Mouse (Mus musculus): ENCODE measurements around the gene Rpl41. TPM values are rescaled to one million over a fixed set of nuclear protein-coding genes. Genes with fewer than 3 reads are reported as not detected.
"Not testable (repeated sequence)": the region's sequence is repeated elsewhere in the genome, so short reads cannot be mapped to it uniquely, and the experiment has no call there.

Gene Rpl41
- total RNA-seq, 2 experiments from 2014 or later, result 2,845 to 2,862 TPM

DNA sequence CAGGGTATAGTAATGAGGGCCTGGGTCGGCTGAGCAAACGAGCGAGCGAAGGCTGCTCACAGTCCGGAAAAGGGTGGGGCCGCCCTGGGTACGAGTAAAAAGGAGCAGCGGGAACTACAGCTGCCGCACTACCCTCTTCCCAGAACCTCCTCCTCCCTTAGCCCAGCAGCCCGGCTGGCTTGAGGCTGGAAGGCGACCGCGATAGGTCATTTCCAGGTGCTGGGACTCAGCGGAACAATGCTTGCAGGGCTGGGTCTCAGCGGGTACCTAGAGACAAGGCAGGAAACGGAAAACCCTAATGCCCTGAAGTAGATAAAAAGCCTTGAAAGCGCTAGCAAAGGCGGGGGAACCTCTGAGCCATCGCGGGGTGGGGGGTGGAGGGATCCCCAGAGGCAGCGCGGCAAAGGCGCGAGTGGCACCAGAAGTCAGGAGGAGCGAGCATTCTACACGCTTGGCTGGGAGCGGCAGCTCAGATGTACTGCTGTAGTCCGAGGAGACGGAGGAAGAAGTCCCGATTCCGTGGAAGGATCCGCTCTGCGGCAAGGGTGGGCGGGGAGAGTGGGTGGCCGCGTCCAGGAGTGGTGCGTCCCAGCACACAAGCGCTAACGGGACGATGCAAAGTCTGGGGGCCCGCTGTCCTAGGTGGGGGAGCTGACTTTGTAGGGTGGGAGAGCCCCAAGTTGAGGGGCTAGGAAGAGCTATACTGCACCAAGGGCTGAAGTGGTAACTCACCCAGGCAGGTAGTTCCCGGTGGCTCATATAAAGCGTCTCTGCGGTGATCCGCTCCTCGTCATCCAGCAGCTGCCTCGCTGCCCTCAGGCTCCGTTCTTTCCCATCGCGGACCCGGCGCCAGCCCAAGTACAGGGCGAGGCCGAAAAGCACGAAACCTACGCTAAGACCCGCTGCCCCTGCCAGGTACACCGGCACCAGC is 24.1 kb downstream of the Rpl41 start:
- DNase-seq, result peak; percentile 52 to 71

GRCm38 (mm10) chr10:128524111-128524731 is 24.9 kb downstream of the Rpl41 start:
- DNase-seq, result no peak

GRCm38 (mm10) chr10:128522351-128522750 is 26.8 kb downstream of the Rpl41 start:
- DNase-seq, result no peak

GRCm38 (mm10) chr10:128520591-128520990 is 28.5 kb downstream of the Rpl41 start:
- no peak for DNase-seq

GRCm38 (mm10) chr10:128518833-128519232 is 30.3 kb downstream of the Rpl41 start:
- peak; percentile 55 to 70 for DNase-seq

DNA sequence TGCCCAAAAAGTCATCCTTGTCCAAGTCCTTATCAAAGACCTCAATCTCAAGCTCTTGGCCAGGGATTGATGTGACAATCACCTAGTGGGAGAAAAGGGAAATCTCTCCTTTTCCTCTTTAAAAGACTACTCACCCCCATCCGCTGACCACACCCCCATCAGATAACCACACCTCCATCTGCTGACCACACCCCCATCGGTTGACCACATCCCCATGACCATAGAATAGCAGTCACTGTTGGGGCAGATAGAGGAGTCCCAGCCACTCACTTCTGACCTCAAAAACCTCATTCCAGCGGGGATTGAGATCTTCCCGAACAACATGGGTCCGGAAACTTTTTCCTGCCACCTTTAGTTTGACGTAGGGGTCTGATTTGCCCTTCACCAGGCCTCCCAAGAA is 32.4 kb downstream of the Rpl41 start:
- DNase-seq, result no peak

- DNase-seq, result no peak
Observed at GRCm38 (mm10) chr10:128516029-128516428, 33.1 kb downstream of the Rpl41 start.

DNA sequence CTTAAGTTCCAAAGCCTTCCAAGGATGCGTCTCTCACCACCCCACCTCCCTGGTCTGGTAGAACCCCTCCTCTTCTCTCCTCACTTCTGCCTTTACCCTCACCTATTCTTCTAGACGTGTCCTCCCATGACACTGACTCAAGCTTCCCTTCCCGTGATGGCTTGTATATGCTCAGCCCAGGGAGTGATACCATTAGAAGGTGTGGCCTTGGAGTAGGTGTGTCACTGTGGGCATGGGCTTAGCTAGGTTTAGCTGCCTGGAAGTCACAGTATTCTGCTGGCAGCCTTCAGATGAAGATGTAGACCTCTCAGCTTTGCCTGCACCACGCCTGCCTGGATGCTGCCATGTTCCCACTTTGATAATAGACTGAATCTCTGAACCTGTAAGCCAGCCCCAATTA is 34.1 kb downstream of the Rpl41 start:
- no peak for DNase-seq

DNA sequence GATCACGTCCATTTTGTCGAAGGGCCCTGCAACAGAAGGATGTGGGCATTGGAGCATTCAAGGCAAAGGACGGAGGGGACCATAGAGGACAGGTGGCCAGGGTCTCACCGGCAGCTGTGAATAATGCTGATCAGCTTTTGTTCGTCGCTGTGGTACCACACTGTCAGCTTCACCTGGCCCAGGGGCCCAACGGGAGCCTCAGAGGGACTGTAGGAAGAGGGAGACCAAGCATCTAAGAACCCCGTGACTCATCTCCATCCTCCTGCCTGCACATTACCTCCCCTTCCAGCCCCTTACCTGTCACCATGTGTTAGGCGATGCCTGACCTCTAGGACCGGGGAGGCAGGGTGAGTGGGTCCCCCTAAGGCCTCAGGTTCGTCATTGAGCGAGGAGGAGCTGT is 37.3 kb downstream of the Rpl41 start:
- DNase-seq, result no peak

DNA sequence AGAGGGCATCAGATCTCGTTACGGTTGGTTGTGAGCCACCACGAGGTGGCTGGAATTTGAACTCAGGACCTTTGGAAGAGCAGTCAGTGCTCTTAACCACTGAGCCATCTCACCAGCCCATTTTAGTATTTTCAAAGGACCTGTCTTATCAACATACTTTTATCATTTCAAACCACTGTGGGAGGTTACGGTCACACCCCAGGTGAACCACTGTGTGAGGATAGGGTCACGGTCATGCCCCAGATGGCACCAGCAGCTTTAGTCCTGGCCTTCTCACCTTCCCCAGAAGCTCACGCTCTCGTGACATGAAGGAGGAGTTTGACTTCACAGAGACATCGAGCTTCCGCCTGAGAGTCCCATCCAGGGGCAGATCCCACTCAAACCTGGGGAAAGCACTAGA is 37.9 kb downstream of the Rpl41 start:
- no peak for DNase-seq

DNA sequence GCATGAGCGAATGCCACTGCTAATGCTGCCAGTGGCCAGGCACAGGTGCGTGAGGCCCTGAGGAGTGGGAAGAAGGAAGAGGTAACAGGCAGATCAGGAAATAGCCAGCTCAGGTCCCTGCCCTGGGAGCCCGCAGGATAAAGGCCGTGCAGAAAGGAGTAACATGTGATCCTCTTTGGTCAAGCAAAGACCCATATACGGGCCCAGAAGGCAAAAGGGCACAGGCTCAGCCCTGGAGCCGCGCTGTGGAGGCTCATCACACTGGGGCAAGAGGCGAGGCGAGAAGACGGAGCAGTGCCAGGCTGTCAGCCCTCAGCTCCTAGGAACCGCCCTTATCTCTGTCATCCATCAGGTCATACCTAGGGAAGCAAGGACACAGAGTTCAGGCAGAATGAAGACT is 38.8 kb downstream of the Rpl41 start:
- no peak for DNase-seq

GRCm38 (mm10) chr10:128509831-128510230 is 39.3 kb downstream of the Rpl41 start:
- no peak for DNase-seq

GRCm38 (mm10) chr10:128509203-128509602 is 39.9 kb downstream of the Rpl41 start:
- DNase-seq, result no peak

DNA sequence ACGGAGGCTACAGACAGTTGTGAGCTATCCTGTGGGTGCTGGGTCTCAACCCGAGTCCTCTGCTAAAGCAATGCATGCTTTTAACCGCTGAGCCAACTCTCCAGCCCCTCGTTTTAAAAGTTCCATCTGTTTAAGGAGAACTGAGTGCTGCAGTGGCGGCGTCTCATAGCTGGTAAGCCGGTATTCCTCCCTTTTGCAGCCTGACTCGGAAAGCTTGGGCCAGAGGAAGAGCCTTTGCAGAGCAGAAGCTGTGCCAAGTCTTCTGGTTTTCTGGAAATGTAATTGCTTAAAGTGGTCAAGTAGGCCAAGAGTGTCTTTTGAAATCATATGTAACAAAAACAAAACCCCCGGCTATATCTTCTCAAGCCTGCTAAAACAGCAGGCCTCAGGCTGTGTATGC is 40.8 kb downstream of the Rpl41 start:
- no peak for DNase-seq

DNA sequence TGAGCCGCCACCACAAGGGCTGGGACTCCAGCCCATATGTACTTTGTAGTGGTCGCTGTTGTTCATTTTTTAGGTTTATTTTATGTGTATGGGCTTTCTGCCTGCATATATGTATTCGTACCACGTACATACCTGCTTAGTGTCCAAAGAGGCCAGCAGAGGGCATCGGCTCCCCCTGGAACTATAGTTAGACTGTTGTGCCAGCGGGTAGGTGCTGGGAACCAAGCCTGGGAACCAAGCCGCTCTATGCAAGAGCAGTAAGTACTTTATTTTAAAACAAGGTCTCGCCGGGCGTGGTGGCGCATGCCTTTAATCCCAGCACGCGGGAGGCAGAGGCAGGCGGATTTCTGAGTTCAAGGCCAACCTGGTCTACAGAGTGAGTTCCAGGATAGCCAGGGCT is 43.1 kb downstream of the Rpl41 start:
- DNase-seq, result no peak

- DNase-seq, result not testable (repeated sequence)
Observed at GRCm38 (mm10) chr10:128505371-128505667, 43.8 kb downstream of the Rpl41 start.

GRCm38 (mm10) chr10:128504641-128505370 is 44.3 kb downstream of the Rpl41 start:
- no peak for DNase-seq

GRCm38 (mm10) chr10:128504012-128504411 is 45.1 kb downstream of the Rpl41 start:
- DNase-seq, result no peak

DNA sequence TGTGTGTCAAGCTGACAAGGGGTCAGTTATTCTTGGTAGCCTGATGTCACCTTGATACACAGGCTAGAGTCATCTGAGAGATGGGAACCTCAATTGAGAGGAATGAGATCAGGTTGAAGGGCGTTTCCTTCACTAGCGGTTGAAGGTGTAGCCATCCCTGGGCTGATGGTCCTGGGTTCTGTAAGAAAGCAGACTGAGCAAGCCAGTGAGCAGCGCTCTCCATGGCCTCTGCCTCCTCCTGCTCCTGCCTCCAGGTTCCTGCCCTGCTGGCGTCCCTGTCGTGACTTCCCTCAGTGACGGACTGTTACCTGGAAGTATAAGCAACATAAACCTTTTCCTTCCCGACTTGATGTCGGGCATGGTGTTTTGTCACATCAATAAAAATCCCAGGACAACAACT is 45.6 kb downstream of the Rpl41 start:
- no peak for DNase-seq

DNA sequence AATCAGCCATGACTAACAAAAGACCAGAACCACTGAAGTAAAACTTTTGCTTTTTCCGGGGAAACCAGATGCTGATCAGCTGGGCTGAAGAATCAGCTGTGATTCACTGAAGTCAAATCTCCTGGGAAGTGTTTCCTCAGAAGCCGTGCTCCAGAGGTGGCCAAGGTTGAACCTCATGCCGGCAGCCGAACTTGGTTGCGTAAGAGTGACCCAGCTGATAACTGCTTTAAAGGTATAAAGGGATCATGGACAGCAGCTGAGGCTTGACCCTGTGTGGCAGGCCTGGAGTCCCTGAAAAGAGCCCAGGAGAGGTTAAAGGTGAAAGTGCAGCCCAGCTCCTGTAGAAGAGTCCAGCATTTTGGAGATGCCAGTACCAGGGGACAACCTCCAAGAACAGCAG is 46.8 kb downstream of the Rpl41 start:
- peak; percentile 65 to 70 for DNase-seq

DNA sequence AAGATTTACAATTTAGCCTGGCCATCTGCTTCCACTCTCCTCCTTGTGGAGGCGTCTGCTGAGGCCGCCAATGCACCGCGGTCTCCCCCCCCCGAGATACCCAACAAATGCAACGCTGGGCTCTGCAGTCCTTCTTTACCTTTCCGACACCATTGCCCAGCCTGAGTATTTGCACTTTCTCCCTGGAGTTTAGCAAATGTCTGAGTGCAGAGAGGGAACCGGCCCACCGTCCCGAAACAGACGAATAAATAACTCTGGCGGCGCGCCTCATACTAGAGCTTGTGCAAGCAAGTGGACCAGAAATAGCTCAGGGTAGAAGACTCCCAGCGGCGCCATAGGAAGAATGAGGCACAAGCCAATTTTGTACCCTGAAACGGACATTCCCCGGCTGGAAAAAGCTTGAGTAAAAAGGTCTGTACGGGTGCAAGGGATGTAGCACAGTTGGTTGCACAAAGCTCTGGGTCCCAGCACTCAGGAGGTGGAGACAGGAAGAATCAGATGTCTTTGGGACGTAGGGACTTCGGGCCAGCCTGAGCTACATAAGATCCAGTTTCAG is 49.9 kb downstream of the Rpl41 start:
- DNase-seq, result peak; percentile 66 to 70

GRCm38 (mm10) chr10:128498590-128498989 is 50.5 kb downstream of the Rpl41 start, which contains the start of gene Myl6b:
TSS of gene Myl6b (minus strand) at chr10:128498685.
- peak; percentile 97 to 98 for DNase-seq
